Mouse (Mus musculus): ENCODE results near the gene Cbx4.

Cbx4 gene

GRCm38 (mm10) chr11:119056301-119057211 is 29.5 kb downstream of the Cbx4 start:
- DNase-seq (ENCODE audit: low spot score), result no peak

GRCm38 (mm10) chr11:119055571-119056131 is 30.4 kb downstream of the Cbx4 start:
- no peak for DNase-seq (ENCODE audit: low spot score)

GRCm38 (mm10) chr11:119054351-119055345 is 31.4 kb downstream of the Cbx4 start:
- no peak for DNase-seq (ENCODE audit: low spot score)

GRCm38 (mm10) chr11:119053738-119054350 is 32.2 kb downstream of the Cbx4 start:
- DNase-seq (ENCODE audit: low spot score), result no peak

- peak; percentile 54 for DNase-seq (ENCODE audit: low spot score)
Observed at GRCm38 (mm10) chr11:119053257-119053670, 32.8 kb downstream of the Cbx4 start.

- no peak for DNase-seq (ENCODE audit: low spot score)
Observed at GRCm38 (mm10) chr11:119052661-119053256, 33.3 kb downstream of the Cbx4 start.

GRCm38 (mm10) chr11:119051927-119052660 is 33.9 kb downstream of the Cbx4 start:
- no peak for DNase-seq (ENCODE audit: low spot score)

GRCm38 (mm10) chr11:119051426-119051825 is 34.6 kb downstream of the Cbx4 start:
- DNase-seq (ENCODE audit: low spot score), result no peak

GRCm38 (mm10) chr11:119050361-119050760 is 35.7 kb downstream of the Cbx4 start:
- no peak for DNase-seq (ENCODE audit: low spot score)

- DNase-seq (ENCODE audit: low spot score), result no peak
Observed at GRCm38 (mm10) chr11:119048133-119048510, 37.9 kb downstream of the Cbx4 start.

GRCm38 (mm10) chr11:119047261-119048132 is 38.5 kb downstream of the Cbx4 start:
- no peak for DNase-seq (ENCODE audit: low spot score)

GRCm38 (mm10) chr11:119046601-119047245 is 39.3 kb downstream of the Cbx4 start:
- DNase-seq (ENCODE audit: low spot score), result no peak

GRCm38 (mm10) chr11:119044551-119045337 is 41.3 kb downstream of the Cbx4 start:
- DNase-seq (ENCODE audit: low spot score), result no peak

- no peak for DNase-seq (ENCODE audit: low spot score)
Observed at GRCm38 (mm10) chr11:119043761-119044550, 42.1 kb downstream of the Cbx4 start.

- DNase-seq (ENCODE audit: low spot score), result no peak
Observed at GRCm38 (mm10) chr11:119043273-119043540, 42.8 kb downstream of the Cbx4 start.

- DNase-seq (ENCODE audit: low spot score), result no peak
Observed at GRCm38 (mm10) chr11:119042466-119043272, 43.4 kb downstream of the Cbx4 start.
